10 mouse cellular contexts compared by ENCODE assay signal in the genomic region with DNA sequence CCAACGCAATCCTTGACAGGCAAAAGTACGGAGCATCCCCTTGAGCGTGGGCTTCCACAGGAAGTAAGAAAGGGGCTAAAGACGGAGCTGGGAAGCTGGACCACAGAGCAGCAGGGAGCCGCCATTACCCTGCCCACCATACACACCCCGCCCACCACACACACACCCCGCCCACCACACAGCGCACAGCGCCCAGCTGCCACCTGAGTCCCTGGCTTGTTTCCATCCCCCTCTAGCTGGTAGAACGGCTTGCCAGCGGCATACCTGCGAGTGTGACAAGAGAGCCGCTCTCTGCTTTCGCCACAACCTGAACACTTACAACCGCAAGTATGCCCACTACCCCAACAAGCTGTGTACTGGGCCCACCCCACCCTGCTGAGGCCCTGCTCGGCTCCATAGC. TPM values are rescaled to one million over a fixed set of nuclear protein-coding genes. Genes with fewer than 3 reads are reported as not detected.
DNase-seq lines count a peak whose midpoint lies in the region; ATAC-seq and TF ChIP-seq lines count a peak whose summit lies in the region.
"Had no signal": no experiment of that assay in that cellular context is flagged by ENCODE, and none has a peak within 500 bp of the region (broad histone marks: within the 10 kb centered on the region; RNA-seq: fewer than 3 reads in every experiment).

No protein-coding gene starts in this region.

- H3K27ac ChIP-seq in liver, embryonic 12.5 days: no peak overlapping the region
- no peak overlapping the region for H3K27ac ChIP-seq in liver, postnatal 0 days (ENCODE audit: low read depth)
- no peak overlapping the region for H3K27ac ChIP-seq in forebrain, embryonic 11.5 days (ENCODE audit: low read depth, low read length)
- H3K27ac ChIP-seq in limb, embryonic 15.5 days: no peak overlapping the region

- no peak for TF ChIP-seq CTCF in liver, postnatal 0 days (IDR thresholded peaks at IDR 0.05; ENCODE audit: low read depth)

- no peaks in the 10 kb centered on the region for H3K9me3 ChIP-seq in liver, embryonic 12.5 days (replicated peaks)
- no peaks in the 10 kb centered on the region for H3K9me3 ChIP-seq in liver, postnatal 0 days (ENCODE audit: low read length)
- H3K9me3 ChIP-seq in forebrain, embryonic 11.5 days (ENCODE audit: control insufficient read depth, low read length): no peaks in the 10 kb centered on the region
- no peaks in the 10 kb centered on the region for H3K9me3 ChIP-seq in limb, embryonic 15.5 days

- DNase-seq in liver, postnatal 0 days: no peak
- peak; percentile 57 for DNase-seq in forebrain, embryonic 11.5 days (ENCODE audit: low spot score)
- peak; percentile 45 to 51 for DNase-seq in right cerebral cortex, postnatal 36 days (ENCODE audit: low spot score in 2 of 2)
- DNase-seq in gastrocnemius, postnatal 10 days: no peak
- no peak for DNase-seq in B cell, adult 2 months

- peak overlapping the region; percentile 23; the same call in 1 of the 2 replicates for H3K4me2 ChIP-seq in liver, embryonic 12.5 days
- H3K4me2 ChIP-seq in liver, postnatal 0 days (ENCODE audit: low read depth, low read length): no peak overlapping the region
- peak overlapping the region; percentile 35 for H3K4me2 ChIP-seq in forebrain, embryonic 11.5 days (ENCODE audit: low read depth, low read length, severe bottlenecking)
- peak overlapping the region; percentile 37 for H3K4me2 ChIP-seq in limb, embryonic 15.5 days

- H3K4me1 ChIP-seq in liver, embryonic 12.5 days: no peaks in the 10 kb centered on the region
- no peaks in the 10 kb centered on the region for H3K4me1 ChIP-seq in liver, postnatal 0 days (ENCODE audit: insufficient read depth)
- peaks cover 3% of the 10 kb centered on the region; the same call in 1 of the 2 replicates for H3K4me1 ChIP-seq in forebrain, embryonic 11.5 days (replicated peaks; ENCODE audit: control insufficient read depth, insufficient read depth, low read length)
- peaks cover 9% of the 10 kb centered on the region for H3K4me1 ChIP-seq in limb, embryonic 15.5 days

- WGBS in liver, embryonic 12.5 days (ENCODE audit: insufficient replicate concordance): 12% methylated on average over 16 of the region's 16 CpGs
- 13% methylated on average over 13 of the region's 16 CpGs for WGBS in liver, postnatal 0 days (ENCODE audit: insufficient replicate concordance)
- 10% methylated on average over 14 of the region's 16 CpGs for WGBS in forebrain, embryonic 11.5 days
- 10% methylated on average over 16 of the region's 16 CpGs for WGBS in limb, embryonic 15.5 days

- TF ChIP-seq EP300 in liver, postnatal 0 days (IDR thresholded peaks at IDR 0.05; ENCODE audit: low read depth): no peak

- no peak for ATAC-seq in liver, embryonic 12.5 days
- ATAC-seq in liver, postnatal 0 days: no peak
- ATAC-seq in forebrain, embryonic 11.5 days (replicated peaks; ENCODE audit: low FRiP score): no peak
- no peak for ATAC-seq in limb, embryonic 15.5 days (ENCODE audit: insufficient number of reproducible peaks, low FRiP score, low TSS enrichment, low read depth)
- ATAC-seq in cerebellum, adult (ENCODE audit: insufficient number of reproducible peaks, low FRiP score, low TSS enrichment): no peak

- peaks cover 40% of the 10 kb centered on the region for H3K27me3 ChIP-seq in liver, embryonic 12.5 days (replicated peaks)
- no peaks in the 10 kb centered on the region for H3K27me3 ChIP-seq in liver, postnatal 0 days (ENCODE audit: insufficient read depth, low read length)
- no peaks in the 10 kb centered on the region for H3K27me3 ChIP-seq in forebrain, embryonic 11.5 days (ENCODE audit: control insufficient read depth, insufficient read depth, low read length)
- H3K27me3 ChIP-seq in limb, embryonic 15.5 days: no peaks in the 10 kb centered on the region; the same call in 1 of the 2 replicates

- H3K4me3 ChIP-seq in liver, embryonic 12.5 days: no peak overlapping the region
- no peak overlapping the region for H3K4me3 ChIP-seq in liver, postnatal 0 days (ENCODE audit: low read depth, low read length)
- H3K4me3 ChIP-seq in forebrain, embryonic 11.5 days (ENCODE audit: low read depth, low read length): no peak overlapping the region
- H3K4me3 ChIP-seq in limb, embryonic 15.5 days: peak overlapping the region; percentile 14

- H3K36me3 ChIP-seq in liver, embryonic 12.5 days: no peaks in the 10 kb centered on the region
- no peaks in the 10 kb centered on the region for H3K36me3 ChIP-seq in liver, postnatal 0 days (replicated peaks; ENCODE audit: insufficient read depth, low read length)
- H3K36me3 ChIP-seq in forebrain, embryonic 11.5 days (ENCODE audit: control insufficient read depth, insufficient read depth, low read length): no peaks in the 10 kb centered on the region
- H3K36me3 ChIP-seq in limb, embryonic 15.5 days: no peaks in the 10 kb centered on the region

- no peak overlapping the region for H3K9ac ChIP-seq in liver, embryonic 12.5 days
- no peak overlapping the region for H3K9ac ChIP-seq in liver, postnatal 0 days (replicated peaks)
- peak overlapping the region; percentile 16; the same call in 1 of the 2 replicates for H3K9ac ChIP-seq in forebrain, embryonic 11.5 days (ENCODE audit: low read length)
- H3K9ac ChIP-seq in limb, embryonic 15.5 days: no peak overlapping the region

RNA-seq across cellular contexts. Expression of a gene that starts 4.4 kb away (rescaled TPM):
- not detected in 2 replicates for polyA plus RNA-seq in liver, embryonic 12.5 days (2016; fragmentation: Nextera tagmentation; extraction: Ambion mirVana)
- not detected in 2 replicates for polyA plus RNA-seq in liver, postnatal 0 days (2015; fragmentation: Nextera tagmentation; extraction: Ambion mirVana)
- not detected in 2 replicates for polyA plus RNA-seq in forebrain, embryonic 11.5 days (2014; fragmentation: Nextera tagmentation; extraction: Ambion mirVana)
- not detected in 2 replicates for polyA plus RNA-seq in limb, embryonic 15.5 days (2015; fragmentation: Nextera tagmentation; extraction: Ambion mirVana)
- not detected for total RNA-seq in gastrocnemius, postnatal 10 days (2021)
- total RNA-seq: left cerebral cortex, postnatal 10 days had no signal

RNA-seq across cellular contexts. Expression of a gene that starts 8.4 kb away (rescaled TPM):
- polyA plus RNA-seq in liver, embryonic 12.5 days (2016; fragmentation: Nextera tagmentation; extraction: Ambion mirVana): not detected in 2 replicates
- polyA plus RNA-seq in liver, postnatal 0 days (2015; fragmentation: Nextera tagmentation; extraction: Ambion mirVana): not detected in 2 replicates
- polyA plus RNA-seq in forebrain, embryonic 11.5 days (2014; fragmentation: Nextera tagmentation; extraction: Ambion mirVana): not detected in 2 replicates
- not detected in 2 replicates for polyA plus RNA-seq in limb, embryonic 15.5 days (2015; fragmentation: Nextera tagmentation; extraction: Ambion mirVana)
- not detected for total RNA-seq in gastrocnemius, postnatal 10 days (2021)
- total RNA-seq: left cerebral cortex, postnatal 10 days had no signal
- polyA plus RNA-seq: small intestine, adult 2 months had no signal

RNA-seq across cellular contexts. Expression of a gene that starts 18.9 kb away (rescaled TPM):
- not detected in 2 replicates for polyA plus RNA-seq in liver, embryonic 12.5 days (2016; fragmentation: Nextera tagmentation; extraction: Ambion mirVana)
- polyA plus RNA-seq in liver, postnatal 0 days (2015; fragmentation: Nextera tagmentation; extraction: Ambion mirVana): not detected in 2 replicates
- polyA plus RNA-seq in forebrain, embryonic 11.5 days (2014; fragmentation: Nextera tagmentation; extraction: Ambion mirVana): 0.31 and 0.33 TPM in 2 replicates
- polyA plus RNA-seq in limb, embryonic 15.5 days (2015; fragmentation: Nextera tagmentation; extraction: Ambion mirVana): 1.3 and 1.7 TPM in 2 replicates
- 1 to 10 TPM; 2.3 to 5.6 TPM for total RNA-seq in gastrocnemius, postnatal 10 days (2021)

RNA-seq across cellular contexts. Expression of a gene that starts 31.6 kb away (rescaled TPM):
- 2.3 and 2.5 TPM in 2 replicates for polyA plus RNA-seq in liver, embryonic 12.5 days (2016; fragmentation: Nextera tagmentation; extraction: Ambion mirVana)
- polyA plus RNA-seq in liver, postnatal 0 days (2015; fragmentation: Nextera tagmentation; extraction: Ambion mirVana): 1.2 and 1.5 TPM in 2 replicates
- 2.8 and 3.5 TPM in 2 replicates for polyA plus RNA-seq in forebrain, embryonic 11.5 days (2014; fragmentation: Nextera tagmentation; extraction: Ambion mirVana)
- 2.6 and 2.8 TPM in 2 replicates for polyA plus RNA-seq in limb, embryonic 15.5 days (2015; fragmentation: Nextera tagmentation; extraction: Ambion mirVana)
- total RNA-seq in gastrocnemius, postnatal 10 days (2021): 1 to 10 TPM; 7.0 to 7.4 TPM

Comparison
In these comparisons a context has a peak if more than half of its experiments do, and no peak if none do; other contexts are left out.
1. DNase-seq: peak in forebrain, embryonic 11.5 days (single experiment) and right cerebral cortex, postnatal 36 days (2 of 2); none in liver, postnatal 0 days (single experiment), gastrocnemius, postnatal 10 days (single experiment) and B cell, adult 2 months (0 of 2).